ENCODE assay signal across 29 mouse cellular contexts in the genomic region with DNA sequence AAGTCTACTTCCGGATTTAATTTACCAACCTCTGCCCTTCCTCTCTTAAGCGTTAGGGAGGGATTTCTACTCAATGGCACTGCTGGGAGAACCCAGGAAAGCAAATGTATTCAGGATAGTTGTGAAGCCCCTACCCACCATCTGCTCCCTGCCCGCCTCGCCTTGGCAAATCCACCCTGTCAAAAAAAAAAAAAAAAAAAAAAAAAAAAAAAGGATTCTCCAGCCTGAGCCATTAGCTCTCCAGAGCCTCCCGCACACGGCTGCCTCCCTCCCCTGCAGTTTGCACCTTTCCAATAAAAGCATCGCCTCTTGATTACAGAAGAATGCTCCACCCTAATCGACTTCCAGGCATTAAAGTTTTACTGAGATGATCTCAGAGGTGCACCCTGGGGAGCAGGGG. TPM values are rescaled to one million over a fixed set of nuclear protein-coding genes. Genes with fewer than 3 reads are reported as not detected.
DNase-seq lines count a peak whose midpoint lies in the region; ATAC-seq and TF ChIP-seq lines count a peak whose summit lies in the region.
"Had no signal": no experiment of that assay in that cellular context is flagged by ENCODE, and none has a peak within 500 bp of the region (broad histone marks: within the 10 kb centered on the region; RNA-seq: fewer than 3 reads in every experiment).

No protein-coding gene starts in this region.

- H3K36me3 ChIP-seq in hindbrain, embryonic 13.5 days, result no peaks in the 10 kb centered on the region
- no peaks in the 10 kb centered on the region for H3K36me3 ChIP-seq in hindbrain, embryonic 11.5 days (ENCODE audit: control insufficient read depth, insufficient read depth, low read length)
- no peaks in the 10 kb centered on the region for H3K36me3 ChIP-seq in forebrain, embryonic 15.5 days
- no peaks in the 10 kb centered on the region for H3K36me3 ChIP-seq in neural tube, embryonic 15.5 days
- H3K36me3 ChIP-seq: heart, embryonic 13.5 days; limb, embryonic 13.5 days; midbrain, embryonic 12.5 days had no signal

- H3K4me2 ChIP-seq in hindbrain, embryonic 13.5 days, result no peak overlapping the region
- no peak overlapping the region for H3K4me2 ChIP-seq in hindbrain, embryonic 11.5 days (replicated peaks; ENCODE audit: low read depth, low read length)
- H3K4me2 ChIP-seq in forebrain, embryonic 15.5 days (replicated peaks), result no peak overlapping the region
- H3K4me2 ChIP-seq in neural tube, embryonic 15.5 days, result no peak overlapping the region
- H3K4me2 ChIP-seq: heart, embryonic 13.5 days; limb, embryonic 13.5 days; liver, embryonic 11.5 days; midbrain, embryonic 12.5 days had no signal

- H3K4me1 ChIP-seq in hindbrain, embryonic 13.5 days (replicated peaks), result peaks cover 30% of the 10 kb centered on the region
- H3K4me1 ChIP-seq in hindbrain, embryonic 11.5 days (replicated peaks; ENCODE audit: control insufficient read depth, insufficient read depth, low read length), result no peaks in the 10 kb centered on the region; the same call in 1 of the 2 replicates
- H3K4me1 ChIP-seq in forebrain, embryonic 15.5 days, result peaks cover 40% of the 10 kb centered on the region
- H3K4me1 ChIP-seq in neural tube, embryonic 15.5 days, result peaks cover 21% of the 10 kb centered on the region
- H3K4me1 ChIP-seq: heart, embryonic 13.5 days; megakaryocyte, embryonic 14.5 days had no signal

- DNase-seq in hindbrain, embryonic 11.5 days (ENCODE audit: low spot score), result no peak
- peak; percentile 82 for DNase-seq in brain, embryonic 14.5 days (ENCODE audit: low read depth)
- DNase-seq in embryo, embryonic 10.5 days (ENCODE audit: low spot score), result no peak
- DNase-seq: adrenal gland, postnatal 14 days; cerebellum, adult 18-20 months; heart, postnatal 10 days; kidney, adult 8-10 months; kidney, postnatal 10 days; layer of hippocampus, adult 9-11 months; liver, postnatal 0 days; lung, postnatal 36 days; right cerebral cortex, postnatal 25 days; spleen, adult 18-20 months; thymus, adult 18-20 months; thymus, postnatal 25 days had no signal

- no peaks in the 10 kb centered on the region for H3K9me3 ChIP-seq in hindbrain, embryonic 13.5 days
- no peaks in the 10 kb centered on the region for H3K9me3 ChIP-seq in hindbrain, embryonic 11.5 days (ENCODE audit: control insufficient read depth, low read length)
- H3K9me3 ChIP-seq in forebrain, embryonic 15.5 days, result no peaks in the 10 kb centered on the region
- H3K9me3 ChIP-seq in neural tube, embryonic 15.5 days (replicated peaks), result no peaks in the 10 kb centered on the region
- H3K9me3 ChIP-seq: heart, embryonic 13.5 days; limb, embryonic 13.5 days; midbrain, embryonic 12.5 days had no signal

- no peak for ATAC-seq in hindbrain, embryonic 13.5 days (ENCODE audit: low FRiP score)
- no peak for ATAC-seq in hindbrain, embryonic 11.5 days (ENCODE audit: low FRiP score)
- ATAC-seq in forebrain, embryonic 15.5 days (replicated peaks), result peak; percentile 34; the same call in 1 of the 2 replicates
- ATAC-seq in neural tube, embryonic 15.5 days (ENCODE audit: low FRiP score), result no peak
- no peak for ATAC-seq in erythroid progenitor cell, adult 5-6 weeks (replicated peaks; ENCODE audit: low FRiP score, poor library complexity, severe bottlenecking)
- ATAC-seq: hindbrain, embryonic 16.5 days; liver, postnatal 0 days; Patski had no signal

- H3K4me3 ChIP-seq in hindbrain, embryonic 13.5 days, result no peak overlapping the region
- no peak overlapping the region for H3K4me3 ChIP-seq in hindbrain, embryonic 11.5 days (ENCODE audit: low read depth, low read length)
- no peak overlapping the region for H3K4me3 ChIP-seq in forebrain, embryonic 15.5 days
- no peak overlapping the region for H3K4me3 ChIP-seq in neural tube, embryonic 15.5 days (replicated peaks)
- H3K4me3 ChIP-seq: heart, embryonic 13.5 days; limb, embryonic 13.5 days; megakaryocyte, embryonic 14.5 days; midbrain, embryonic 12.5 days; myocyte had no signal

- no peak for TF ChIP-seq CTCF in brain, embryonic 14.5 days (IDR thresholded peaks at IDR 0.05; ENCODE audit: borderline replicate concordance, extremely low read depth, insufficient read depth, insufficient read length)

- TF ChIP-seq POLR2A in brain, embryonic 14.5 days (IDR thresholded peaks at IDR 0.05; ENCODE audit: borderline replicate concordance, extremely low read depth, insufficient read depth, insufficient read length, poor library complexity, severe bottlenecking), result no peak

- H3K27ac ChIP-seq in hindbrain, embryonic 13.5 days, result 0 out of 2 replicates have a peak overlapping the region, but pooled peaks have one; percentile 10
- no peak overlapping the region for H3K27ac ChIP-seq in hindbrain, embryonic 11.5 days (ENCODE audit: low read depth, low read length)
- peak overlapping the region; percentile 70 for H3K27ac ChIP-seq in forebrain, embryonic 15.5 days (replicated peaks)
- 0 out of 2 replicates have a peak overlapping the region, but pooled peaks have one; percentile 23 for H3K27ac ChIP-seq in neural tube, embryonic 15.5 days (replicated peaks)
- H3K27ac ChIP-seq: heart, embryonic 13.5 days; limb, embryonic 13.5 days; midbrain, embryonic 12.5 days had no signal

- 0 out of 2 replicates have a peak overlapping the region, but pooled peaks have one; percentile 19 for H3K9ac ChIP-seq in hindbrain, embryonic 13.5 days
- H3K9ac ChIP-seq in hindbrain, embryonic 11.5 days (ENCODE audit: low read depth, low read length), result no peak overlapping the region
- no peak overlapping the region for H3K9ac ChIP-seq in forebrain, embryonic 15.5 days (replicated peaks)
- H3K9ac ChIP-seq in neural tube, embryonic 15.5 days (replicated peaks), result no peak overlapping the region
- H3K9ac ChIP-seq: heart, embryonic 13.5 days; limb, embryonic 13.5 days; liver, postnatal 0 days; midbrain, embryonic 12.5 days had no signal

- 15% methylated on average over 8 of the region's 8 CpGs for WGBS in hindbrain, embryonic 13.5 days
- WGBS in hindbrain, embryonic 11.5 days, result 27% methylated on average over 8 of the region's 8 CpGs
- 17% methylated on average over 8 of the region's 8 CpGs for WGBS in forebrain, embryonic 15.5 days
- WGBS in neural tube, embryonic 15.5 days, result 5% methylated on average over 8 of the region's 8 CpGs

- H3K27me3 ChIP-seq in hindbrain, embryonic 13.5 days, result peaks cover 10% of the 10 kb centered on the region; the same call in 1 of the 2 replicates
- H3K27me3 ChIP-seq in hindbrain, embryonic 11.5 days (ENCODE audit: control insufficient read depth, insufficient read depth, low read length), result no peaks in the 10 kb centered on the region
- no peaks in the 10 kb centered on the region for H3K27me3 ChIP-seq in forebrain, embryonic 15.5 days
- H3K27me3 ChIP-seq in neural tube, embryonic 15.5 days (replicated peaks), result 0 out of 2 replicates have a peak, but pooled peaks cover 5% of the 10 kb centered on the region

RNA-seq across cellular contexts. Expression of gene Scn11a, which starts 24.0 kb away (rescaled TPM):
- polyA plus RNA-seq in hindbrain, embryonic 13.5 days (2015; fragmentation: Nextera tagmentation; extraction: Ambion mirVana), result 0.04 and 0.14 TPM in 2 replicates
- 0.03 TPM in 1 of 2 replicates, not detected in the other for polyA plus RNA-seq in hindbrain, embryonic 11.5 days (2014; fragmentation: Nextera tagmentation; extraction: Ambion mirVana)
- 0.18 and 0.21 TPM in 2 replicates for polyA plus RNA-seq in brain, embryonic 14.5 days (2012; rRNA removed)
- 0.18 and 0.22 TPM in 2 replicates for polyA plus RNA-seq in forebrain, embryonic 15.5 days (2015; fragmentation: Nextera tagmentation; extraction: Ambion mirVana)
- 0.70 and 1.3 TPM in 2 replicates for polyA plus RNA-seq in neural tube, embryonic 15.5 days (2015; fragmentation: Nextera tagmentation; extraction: Ambion mirVana)
- not detected in 2 replicates for total RNA-seq in erythroid progenitor cell, adult 5-6 weeks (2015; ENCODE audit: low replicate concordance)
- not detected in 2 replicates for total RNA-seq in erythroid progenitor cell, adult 5-6 weeks (2017; ENCODE audit: low replicate concordance)
- total RNA-seq: neutrophil, adult 5-6 weeks had no signal
- polyA plus RNA-seq: gonadal fat pad, adult 2 months; heart, embryonic 13.5 days; liver, postnatal 0 days; Patski had no signal

RNA-seq across cellular contexts. Expression of gene Wdr48, which starts 45.5 kb away (rescaled TPM):
- 63.2 and 65.3 TPM in 2 replicates for polyA plus RNA-seq in hindbrain, embryonic 13.5 days (2015; fragmentation: Nextera tagmentation; extraction: Ambion mirVana)
- polyA plus RNA-seq in hindbrain, embryonic 11.5 days (2014; fragmentation: Nextera tagmentation; extraction: Ambion mirVana), result 64.0 and 71.8 TPM in 2 replicates
- polyA plus RNA-seq in brain, embryonic 14.5 days (2012; rRNA removed), result 81.1 and 84.2 TPM in 2 replicates
- polyA plus RNA-seq in forebrain, embryonic 15.5 days (2015; fragmentation: Nextera tagmentation; extraction: Ambion mirVana), result 78.0 and 82.5 TPM in 2 replicates
- polyA plus RNA-seq in neural tube, embryonic 15.5 days (2015; fragmentation: Nextera tagmentation; extraction: Ambion mirVana), result 52.4 and 54.6 TPM in 2 replicates
- total RNA-seq in erythroid progenitor cell, adult 5-6 weeks (2015; ENCODE audit: low replicate concordance), result 52.4 and 67.8 TPM in 2 replicates
- total RNA-seq in erythroid progenitor cell, adult 5-6 weeks (2017; ENCODE audit: low replicate concordance), result 52.1 and 63.9 TPM in 2 replicates
